Mouse (Mus musculus) CD8-positive naive resting alpha-beta T cell, adult 57 days (primary cell): ENCODE results near the gene Ints13. TPM values are rescaled to one million over a fixed set of nuclear protein-coding genes. Genes with fewer than 3 reads are reported as not detected.

Experiments used
- total RNA-seq: library from RNA; stranded (reverse); gene quantifications from one replicate; pipeline ENCODE4 v1.2.4, GENCODE M21; 2023

Gene Ints13
- total RNA-seq, result 74.3 TPM

DNA sequence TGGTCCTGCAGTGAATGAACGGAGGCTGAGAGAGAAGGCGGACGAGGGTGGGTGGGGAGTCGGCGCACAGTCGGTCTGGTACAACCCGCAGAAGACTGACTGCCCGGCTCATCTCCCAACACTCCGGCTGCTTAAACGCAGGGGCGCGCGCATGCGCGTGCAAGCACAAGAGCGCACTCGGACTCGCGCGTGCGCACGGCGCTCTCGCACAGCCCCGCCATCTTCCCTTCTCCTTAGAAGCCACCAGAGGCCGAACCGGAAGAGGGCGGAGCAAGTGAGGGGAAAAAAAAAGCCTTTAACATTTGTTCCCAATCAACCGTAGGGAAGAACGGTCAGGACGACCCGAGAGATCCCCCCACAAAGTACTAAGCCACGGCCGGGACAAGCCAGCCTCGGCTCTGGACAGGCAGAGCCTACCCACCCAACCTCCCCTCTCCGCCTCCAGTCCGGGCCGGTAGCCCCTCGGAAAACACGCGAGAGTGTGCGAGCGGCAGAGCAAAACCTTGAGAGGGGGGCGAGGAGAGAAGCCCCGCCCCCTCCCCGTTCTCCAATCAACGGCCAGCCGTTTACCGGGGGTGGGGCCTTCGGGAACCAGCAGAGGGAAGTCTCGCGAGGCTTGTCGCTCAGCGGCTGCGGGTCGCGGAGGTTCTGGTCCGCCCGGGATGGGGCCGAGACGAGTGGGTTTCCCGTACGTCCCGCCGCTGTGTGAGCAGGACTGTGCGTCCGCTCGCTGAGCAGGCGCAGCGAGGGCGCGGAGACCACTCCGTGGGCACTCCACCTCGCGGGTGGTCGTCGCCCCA, at the start of gene Ints13:
Ints13 (minus strand) TSS at position 526 of the 800 bp plus-strand sequence.

DNA sequence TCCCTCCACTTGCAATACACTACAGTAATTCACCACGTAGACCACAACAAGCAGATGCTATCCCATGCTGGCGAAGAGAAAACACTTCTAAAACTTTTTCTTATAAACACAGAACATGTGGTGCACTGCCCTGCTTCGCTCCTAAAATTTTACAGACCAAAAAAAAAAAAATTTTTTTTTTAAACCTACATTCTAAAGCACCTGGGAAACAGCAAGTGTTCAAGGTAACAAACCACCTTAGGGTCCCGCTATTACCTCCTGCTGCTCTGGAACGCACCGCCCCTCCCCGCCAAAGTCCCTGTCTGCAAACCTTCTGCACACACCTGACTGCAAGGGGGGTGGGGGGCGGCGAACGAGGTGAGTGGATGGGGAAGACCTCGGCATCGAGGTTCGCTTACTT, 732 bp downstream of the Ints13 start, which contains the start of gene Fgfr1op2:
Fgfr1op2 (plus strand) TSS at position 301 of the 400 bp plus-strand sequence.

DNA sequence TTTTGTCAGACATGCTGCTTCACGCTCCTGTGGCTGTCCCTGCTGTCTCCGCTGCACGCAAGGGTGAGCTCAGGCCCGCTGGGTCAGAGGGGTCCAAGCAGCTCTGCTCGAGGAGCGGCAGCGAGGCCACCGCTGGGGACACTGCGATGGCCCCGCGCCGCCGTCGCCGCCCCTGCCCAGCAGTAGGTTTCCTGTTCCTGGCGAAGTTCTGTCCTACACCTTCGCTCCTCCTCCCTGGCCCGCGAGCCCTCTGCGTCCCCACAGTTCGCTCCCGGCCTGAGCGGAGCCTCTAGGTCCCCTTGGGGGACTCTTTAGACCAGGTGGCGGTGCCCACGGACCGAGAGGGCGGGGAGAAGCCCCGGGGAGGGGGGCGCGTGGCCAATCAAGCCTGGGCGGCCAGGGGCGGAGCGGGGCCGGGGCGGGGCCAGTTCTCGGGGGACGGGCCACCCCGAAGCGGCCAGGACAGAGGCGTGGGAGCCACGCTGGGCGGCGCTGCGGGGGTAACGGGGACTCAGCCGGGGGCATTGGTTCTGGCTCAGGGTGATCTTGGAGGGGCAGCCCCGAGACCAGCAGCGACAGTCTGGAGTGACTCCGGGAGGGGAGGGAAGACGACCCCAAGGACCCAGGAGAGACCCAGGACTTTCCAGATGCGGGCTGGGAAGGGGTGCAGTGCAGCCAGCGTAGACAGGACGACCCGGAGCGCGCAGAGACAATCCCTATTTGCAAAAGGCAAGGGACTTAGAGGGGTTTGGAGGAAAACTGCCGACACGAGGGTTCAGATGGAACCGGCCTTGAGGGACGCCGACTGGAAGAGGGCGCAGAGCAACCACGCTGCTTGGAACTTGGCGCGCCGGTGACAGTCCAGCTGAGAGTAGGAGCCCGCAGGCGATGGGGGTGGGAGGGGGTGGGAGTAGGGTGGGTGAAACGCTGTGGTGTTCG, 75.5 kb downstream of the Ints13 start, which contains the start of gene Itpr2:
Itpr2 (minus strand) TSS at position 358 of the 939 bp plus-strand sequence.

Other genes starting within 250 kb of the Ints13 start
- 172 TPM for gene Itpr2, start 75.6 kb downstream of the Ints13 start, total RNA-seq
- gene Fgfr1op2, start 632 bp downstream of the Ints13 start, total RNA-seq, result 95.9 TPM
- 43.2 TPM for gene Med21, start 64.7 kb upstream of the Ints13 start, total RNA-seq
- 9.1 TPM for gene Tm7sf3, start 65.0 kb upstream of the Ints13 start, total RNA-seq
- gene Stk38l, start 147.2 kb upstream of the Ints13 start, total RNA-seq, result 14.5 TPM
- gene Arntl2, start 218.2 kb upstream of the Ints13 start, total RNA-seq, result 0.21 TPM